Mouse (Mus musculus): ENCODE data around the gene Cyp27b1.

Gene Cyp27b1

GRCm38 (mm10) chr10:127047954-127048353 is at the start of gene Cyp27b1:
Gene Cyp27b1, plus strand, starts transcription at chr10:127048250.
- DNase-seq (ENCODE audit: inconsistent age in 2 of 2, low spot score in 1 of 2): no peak

GRCm38 (mm10) chr10:127000529-127000928 is 47.5 kb upstream of the Cyp27b1 start, which contains the start of gene Avil:
Gene Avil, plus strand, starts transcription at chr10:127000709.
- DNase-seq (ENCODE audit: inconsistent age in 2 of 2, low spot score in 1 of 2): peak in 1 of 2 experiments; percentile 6

- peak; percentile 8 to 35 for DNase-seq (ENCODE audit: inconsistent age in 2 of 2, low spot score in 1 of 2)
Measured at GRCm38 (mm10) chr10:127001297-127001696, 46.8 kb upstream of the Cyp27b1 start.

GRCm38 (mm10) chr10:127002056-127002455 is 46.0 kb upstream of the Cyp27b1 start:
- DNase-seq (ENCODE audit: inconsistent age in 2 of 2, low spot score in 1 of 2): peak; percentile 23 to 58

- DNase-seq (ENCODE audit: inconsistent age in 2 of 2, low spot score in 1 of 2): no peak
Measured at GRCm38 (mm10) chr10:127002765-127003164, 45.3 kb upstream of the Cyp27b1 start.

- peak; percentile 88 to 93 for DNase-seq (ENCODE audit: inconsistent age in 2 of 2, low spot score in 1 of 2)
Measured at GRCm38 (mm10) chr10:127003334-127003733, 44.7 kb upstream of the Cyp27b1 start.

GRCm38 (mm10) chr10:127003806-127004205 is 44.2 kb upstream of the Cyp27b1 start:
- no peak for DNase-seq (ENCODE audit: inconsistent age in 2 of 2, low spot score in 1 of 2)

GRCm38 (mm10) chr10:127016488-127016887 is 31.6 kb upstream of the Cyp27b1 start:
- no peak for DNase-seq (ENCODE audit: inconsistent age in 2 of 2, low spot score in 1 of 2)

- DNase-seq (ENCODE audit: inconsistent age in 2 of 2, low spot score in 1 of 2): no peak
Measured at GRCm38 (mm10) chr10:127017071-127017470, 31.0 kb upstream of the Cyp27b1 start.

GRCm38 (mm10) chr10:127018422-127018821 is 29.6 kb upstream of the Cyp27b1 start:
- DNase-seq (ENCODE audit: inconsistent age in 2 of 2, low spot score in 1 of 2): no peak

GRCm38 (mm10) chr10:127030336-127031296 is 17.4 kb upstream of the Cyp27b1 start, which contains the start of gene Tsfm:
Gene Tsfm, minus strand, starts transcription at chr10:127030840.
- peak; percentile 93 to 97 for DNase-seq (ENCODE audit: inconsistent age in 2 of 2, low spot score in 1 of 2)

GRCm38 (mm10) chr10:127033301-127033741 is 14.7 kb upstream of the Cyp27b1 start:
- no peak for DNase-seq (ENCODE audit: inconsistent age in 2 of 2, low spot score in 1 of 2)

GRCm38 (mm10) chr10:127036273-127036672 is 11.8 kb upstream of the Cyp27b1 start:
- no peak for DNase-seq (ENCODE audit: inconsistent age in 2 of 2, low spot score in 1 of 2)

- no peak for DNase-seq (ENCODE audit: inconsistent age in 2 of 2, low spot score in 1 of 2)
Measured at GRCm38 (mm10) chr10:127037641-127038040, 10.4 kb upstream of the Cyp27b1 start.

- peak in 1 of 2 experiments; percentile 70 for DNase-seq (ENCODE audit: inconsistent age in 2 of 2, low spot score in 1 of 2)
Measured at GRCm38 (mm10) chr10:127040569-127041214, 7.4 kb upstream of the Cyp27b1 start.

GRCm38 (mm10) chr10:127041274-127041766 is 6.7 kb upstream of the Cyp27b1 start, which contains the start of the genes Mettl1 and Eef1akmt3:
Gene Mettl1, plus strand, starts transcription at chr10:127041414.
Gene Eef1akmt3, minus strand, starts transcription at chr10:127041513.
- peak in 1 of 2 experiments; percentile 64 for DNase-seq (ENCODE audit: inconsistent age in 2 of 2, low spot score in 1 of 2)

- peak; percentile 91 to 98 for DNase-seq (ENCODE audit: inconsistent age in 2 of 2, low spot score in 1 of 2)
Measured at GRCm38 (mm10) chr10:127041774-127042338, 6.2 kb upstream of the Cyp27b1 start.

- DNase-seq (ENCODE audit: inconsistent age in 2 of 2, low spot score in 1 of 2): no peak
Measured at GRCm38 (mm10) chr10:127042468-127043115, 5.5 kb upstream of the Cyp27b1 start.

- no peak for DNase-seq (ENCODE audit: inconsistent age in 2 of 2, low spot score in 1 of 2)
Measured at GRCm38 (mm10) chr10:127043187-127043586, 4.9 kb upstream of the Cyp27b1 start.

- DNase-seq (ENCODE audit: inconsistent age in 2 of 2, low spot score in 1 of 2): peak in 1 of 2 experiments; percentile 60
Measured at GRCm38 (mm10) chr10:127048608-127049394, 751 bp downstream of the Cyp27b1 start.
